Comparison of ENCODE assay signal across 9 mouse cellular contexts in the genomic region with DNA sequence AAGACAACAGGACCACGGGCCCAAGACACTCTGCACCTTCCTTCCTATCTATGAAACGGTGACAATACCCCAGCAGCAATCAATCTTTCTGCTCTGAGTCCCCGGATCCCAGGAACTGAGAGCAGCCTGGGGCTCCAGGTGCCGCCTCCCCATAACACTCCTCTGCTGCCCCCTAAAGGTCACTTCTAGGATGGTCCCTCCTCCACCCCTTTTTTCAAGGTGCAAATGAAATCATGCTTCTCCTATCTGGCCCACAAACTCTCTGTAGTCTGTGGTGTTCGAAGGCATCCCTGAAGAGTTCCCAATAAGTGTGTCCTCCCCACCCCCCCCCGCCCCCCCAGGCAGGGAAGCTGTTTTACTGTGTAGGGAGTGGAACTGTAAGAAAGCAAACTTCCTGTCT.
A peak's percentile ranks its signal among the peaks of the same experiment; 100 is the strongest.
DNase-seq lines count a peak whose midpoint lies in the region; ATAC-seq and TF ChIP-seq lines count a peak whose summit lies in the region.
"Had no signal": no experiment of that assay in that cellular context is flagged by ENCODE, and none has a peak within 500 bp of the region (broad histone marks: within the 10 kb centered on the region; RNA-seq: fewer than 3 reads in every experiment).

No protein-coding gene starts in this region.

- H3K4me2 ChIP-seq in forebrain, embryonic 16.5 days (ENCODE audit: low read length), result no peak overlapping the region
- H3K4me2 ChIP-seq in neural tube, embryonic 11.5 days (ENCODE audit: low read depth), result no peak overlapping the region

- H3K4me1 ChIP-seq in cerebellum, adult 2 months (ENCODE audit: control insufficient read depth, insufficient read depth, low read length), result peaks cover 25% of the 10 kb centered on the region
- no peaks in the 10 kb centered on the region for H3K4me1 ChIP-seq in forebrain, embryonic 16.5 days (replicated peaks; ENCODE audit: control insufficient read depth, insufficient read depth, low read length)
- peaks cover 13% of the 10 kb centered on the region for H3K4me1 ChIP-seq in liver, adult 2 months (ENCODE audit: control insufficient read depth, insufficient read depth, low read length)
- no peaks in the 10 kb centered on the region for H3K4me1 ChIP-seq in neural tube, embryonic 11.5 days (ENCODE audit: control insufficient read depth, insufficient read depth, low read length)

- H3K27me3 ChIP-seq in cerebellum, adult 2 months (ENCODE audit: control insufficient read depth, insufficient read depth, low read length), result no peaks in the 10 kb centered on the region
- no peaks in the 10 kb centered on the region for H3K27me3 ChIP-seq in forebrain, embryonic 16.5 days (replicated peaks; ENCODE audit: control insufficient read depth, insufficient read depth, low read length)
- H3K27me3 ChIP-seq in liver, adult 2 months (ENCODE audit: control insufficient read depth, insufficient read depth, low read length), result no peaks in the 10 kb centered on the region
- H3K27me3 ChIP-seq in neural tube, embryonic 11.5 days (ENCODE audit: control insufficient read depth, insufficient read depth, low read length), result no peaks in the 10 kb centered on the region

- no peaks in the 10 kb centered on the region for H3K36me3 ChIP-seq in forebrain, embryonic 16.5 days (ENCODE audit: control insufficient read depth, insufficient read depth)
- H3K36me3 ChIP-seq in liver, adult 2 months (ENCODE audit: control insufficient read depth, insufficient read depth, low read length), result no peaks in the 10 kb centered on the region
- no peaks in the 10 kb centered on the region for H3K36me3 ChIP-seq in neural tube, embryonic 11.5 days (ENCODE audit: control insufficient read depth, insufficient read depth, low read length)

- no peaks in the 10 kb centered on the region for H3K9me3 ChIP-seq in forebrain, embryonic 16.5 days (ENCODE audit: control insufficient read depth, low read length)
- H3K9me3 ChIP-seq in neural tube, embryonic 11.5 days (ENCODE audit: control insufficient read depth, low read length), result no peaks in the 10 kb centered on the region

- ATAC-seq in forebrain, embryonic 16.5 days, result peak; percentile 62
- ATAC-seq in neural tube, embryonic 11.5 days (ENCODE audit: insufficient read depth, low FRiP score, low TSS enrichment), result peak; percentile 35; the same call in 1 of the 2 replicates

- no peak overlapping the region for H3K27ac ChIP-seq in cerebellum, adult 2 months (ENCODE audit: insufficient read depth, low read length)
- H3K27ac ChIP-seq in forebrain, embryonic 16.5 days (ENCODE audit: low read length), result no peak overlapping the region
- no peak overlapping the region for H3K27ac ChIP-seq in liver, adult 2 months (replicated peaks; ENCODE audit: insufficient read depth, low read depth, low read length)
- no peak overlapping the region for H3K27ac ChIP-seq in neural tube, embryonic 11.5 days (ENCODE audit: low read depth, low read length)
- H3K27ac ChIP-seq: macrophage had no signal

- TF ChIP-seq CTCF in cerebellum, adult 2 months (IDR thresholded peaks at IDR 0.05; ENCODE audit: borderline replicate concordance, insufficient read depth, low read depth, low read length), result peak; percentile 93
- peak; percentile 87 for TF ChIP-seq CTCF in liver, adult 2 months (IDR thresholded peaks at IDR 0.05; ENCODE audit: low read depth, low read length)

- DNase-seq in ovary, adult 18-20 months (ENCODE audit: low spot score), result peak; percentile 6
- DNase-seq in ovary, postnatal 10 days (ENCODE audit: low spot score), result no peak
- DNase-seq in cerebellum, adult 2 months, result peak; percentile 71 to 75
- DNase-seq in kidney, adult 9 months, result peak; percentile 75
- peak; percentile 36 for DNase-seq in liver, adult 2 months (ENCODE audit: extremely low read depth, low read depth, low spot score)
- peak; percentile 70 for DNase-seq in neural tube, embryonic 11.5 days (ENCODE audit: low spot score)
- peak; percentile 73 for DNase-seq in thymus, postnatal 14 days

- 5% methylated on average over 6 of the region's 6 CpGs for WGBS in cerebellum, adult 2 months
- 7% methylated on average over 6 of the region's 6 CpGs for WGBS in forebrain, embryonic 16.5 days
- 4% methylated on average over 6 of the region's 6 CpGs for WGBS in liver, adult 2 months
- 2% methylated on average over 6 of the region's 6 CpGs for WGBS in neural tube, embryonic 11.5 days

- TF ChIP-seq POLR2A in cerebellum, adult 2 months (IDR thresholded peaks at IDR 0.05; ENCODE audit: borderline replicate concordance, insufficient read depth, low read length), result no peak
- no peak for TF ChIP-seq POLR2A in liver, adult 2 months (IDR thresholded peaks at IDR 0.05; ENCODE audit: extremely low read depth, insufficient read depth, low read length)

- no peaks in the 10 kb centered on the region for H3K79me2 ChIP-seq in liver, adult 2 months (ENCODE audit: control insufficient read depth, insufficient read depth, low read length)

- H3K9ac ChIP-seq in forebrain, embryonic 16.5 days (replicated peaks; ENCODE audit: low read depth, low read length), result no peak overlapping the region
- H3K9ac ChIP-seq in liver, adult 2 months (ENCODE audit: low read depth, low read length), result no peak overlapping the region
- no peak overlapping the region for H3K9ac ChIP-seq in neural tube, embryonic 11.5 days (ENCODE audit: low read length)

- no peak overlapping the region for H3K4me3 ChIP-seq in cerebellum, adult 2 months (replicated peaks; ENCODE audit: insufficient read depth, low read depth, low read length)
- no peak overlapping the region for H3K4me3 ChIP-seq in forebrain, embryonic 16.5 days (replicated peaks; ENCODE audit: low read length)
- H3K4me3 ChIP-seq in liver, adult 2 months (ENCODE audit: insufficient read depth, low read depth, low read length), result no peak overlapping the region
- H3K4me3 ChIP-seq in neural tube, embryonic 11.5 days (ENCODE audit: low read depth, low read length), result no peak overlapping the region
